Mouse (Mus musculus): Measurements from ENCODE around the gene Spib.

- TF ChIP-seq CTCF (IDR thresholded peaks at IDR 0.05; ENCODE audit: low read depth, low read length) (no peak), POLR2A (IDR thresholded peaks at IDR 0.05; ENCODE audit: extremely low read depth, insufficient read depth, low read length) (no peak)
These were observed 36.8 kb downstream of the Spib start for GRCm38 (mm10) chr7:44495086-44495485.
